Mouse (Mus musculus) layer of hippocampus, adult 8-10 months (tissue): ENCODE data around the gene Klhl10. TPM values are rescaled to one million over a fixed set of nuclear protein-coding genes. Genes with fewer than 3 reads are reported as not detected.

Source experiments
- microRNA-seq, 2 experiments: library from miRNA; unstranded; fragments of <30 nt; microRNA quantifications; one replicate each; pipeline ENCODE4 v1.2.0; 2022
- total RNA-seq, 4 experiments: library from RNA; stranded (reverse); gene quantifications; 2 replicates each; pipeline ENCODE4 v1.2.4; 2022

Klhl10 gene
- total RNA-seq, 4 experiments from 2014 or later, result 0.92 to 2.2 (median 1.4) TPM

Small RNA genes within 50 kb of the gene (microRNA-seq; reads per million reads assigned to microRNA genes)
- gene Gm27374 (0 reads per million in 2 experiments), gene Mir7116 (0 to 0.32 reads per million in 2 experiments)

Other genes starting within 250 kb of the Klhl10 start
- 1 to 10 TPM; 3.4 to 5.7 (median 3.8) TPM for gene Krt9, start 248.7 kb upstream of the Klhl10 start, total RNA-seq
- gene Krt14, start 234.4 kb upstream of the Klhl10 start, total RNA-seq, result not detected
- not detected for gene Krt16, start 193.0 kb upstream of the Klhl10 start, total RNA-seq
- gene Krt17, start 180.9 kb upstream of the Klhl10 start, total RNA-seq, result not detected
- gene Krt42, start 172.0 kb upstream of the Klhl10 start, total RNA-seq, result not detected
- 100 to 1,000 TPM; 732 to 782 (median 741) TPM for gene Eif1, start 122.0 kb upstream of the Klhl10 start, total RNA-seq
- gene Gast, start 107.5 kb upstream of the Klhl10 start, total RNA-seq, result not detected
- 100 to 1,000 TPM; 164 to 201 (median 183) TPM for gene Hap1, start 85.8 kb upstream of the Klhl10 start, total RNA-seq
- 10 to 100 TPM; 37.5 to 40.7 (median 39.8) TPM for gene Jup, start 44.2 kb upstream of the Klhl10 start, total RNA-seq
- 10 to 100 TPM in 2 of 4 experiments, 1 to 10 TPM in 2; 9.3 to 12.4 (median 10.6) TPM for gene P3h4, start 27.1 kb upstream of the Klhl10 start, total RNA-seq
- 1 to 10 TPM; 5.3 to 9.2 (median 7.1) TPM for gene Fkbp10, start 26.2 kb upstream of the Klhl10 start, total RNA-seq
- gene Nt5c3b, start 109 bp upstream of the Klhl10 start, total RNA-seq, result 10 to 100 TPM; 46.8 to 59.5 (median 50.4) TPM
- gene Klhl11, start 30.8 kb downstream of the Klhl10 start, total RNA-seq, result 100 to 1,000 TPM in 3 of 4 experiments, 10 to 100 TPM in 1; 97.9 to 121 (median 111) TPM
- gene Acly, start 86.1 kb downstream of the Klhl10 start, total RNA-seq, result 100 to 1,000 TPM; 121 to 136 (median 128) TPM
- 1 to 10 TPM in 3 of 4 experiments, under 1 TPM in 1; 0.71 to 1.9 (median 1.6) TPM for gene Ttc25, start 103.7 kb downstream of the Klhl10 start, total RNA-seq
- 100 to 1,000 TPM; 162 to 216 (median 203) TPM for gene Cnp, start 133.0 kb downstream of the Klhl10 start, total RNA-seq
- gene Nkiras2, start 177.3 kb downstream of the Klhl10 start, total RNA-seq, result 10 to 100 TPM; 11.7 to 13.4 (median 12.1) TPM
- gene Dnajc7, start 178.3 kb downstream of the Klhl10 start, total RNA-seq, result 100 to 1,000 TPM; 255 to 304 (median 273) TPM